Mouse (Mus musculus) frontal cortex, postnatal 25 days (tissue): ENCODE data around the gene Cdh6.

Experiments
- DNase-seq, 2 experiments: peaks; one replicate each; pipeline ENCODE4 v3.0.0; 2022; ENCODE audit warnings: low spot score in 2 of 2

Cdh6 gene

GRCm38 (mm10) chr15:13155820-13156219, 17.7 kb downstream of the Cdh6 start:
- no peak for DNase-seq

GRCm38 (mm10) chr15:13155418-13155817, 18.1 kb downstream of the Cdh6 start:
- DNase-seq: no peak

GRCm38 (mm10) chr15:13141983-13142382, 31.5 kb downstream of the Cdh6 start:
- no peak for DNase-seq

GRCm38 (mm10) chr15:13139662-13140061, 33.8 kb downstream of the Cdh6 start:
- no peak for DNase-seq

GRCm38 (mm10) chr15:13137166-13137565, 36.3 kb downstream of the Cdh6 start:
- DNase-seq: no peak

- no peak for DNase-seq
Observed at GRCm38 (mm10) chr15:13134086-13134485, 39.4 kb downstream of the Cdh6 start.

GRCm38 (mm10) chr15:13133370-13133769, 40.1 kb downstream of the Cdh6 start:
- no peak for DNase-seq

GRCm38 (mm10) chr15:13132493-13132892, 41.0 kb downstream of the Cdh6 start:
- no peak for DNase-seq

- no peak for DNase-seq
Observed at GRCm38 (mm10) chr15:13130246-13130645, 43.2 kb downstream of the Cdh6 start.

GRCm38 (mm10) chr15:13100341-13100740, 73.1 kb downstream of the Cdh6 start:
- no peak for DNase-seq

- DNase-seq: no peak
Observed at GRCm38 (mm10) chr15:13097861-13098260, 75.6 kb downstream of the Cdh6 start.

- no peak for DNase-seq
Observed at GRCm38 (mm10) chr15:13095406-13095805, 78.1 kb downstream of the Cdh6 start.

- DNase-seq: no peak
Observed at GRCm38 (mm10) chr15:13094881-13095256, 78.6 kb downstream of the Cdh6 start.

GRCm38 (mm10) chr15:13093954-13094880, 79.3 kb downstream of the Cdh6 start:
- DNase-seq: no peak

- no peak for DNase-seq
Observed at GRCm38 (mm10) chr15:13092064-13092463, 81.4 kb downstream of the Cdh6 start.

GRCm38 (mm10) chr15:13088504-13089058, 84.9 kb downstream of the Cdh6 start:
- DNase-seq: peak; percentile 44 to 49

GRCm38 (mm10) chr15:13084746-13085145, 88.7 kb downstream of the Cdh6 start:
- no peak for DNase-seq

- DNase-seq: no peak
Observed at GRCm38 (mm10) chr15:13076908-13077669, 96.4 kb downstream of the Cdh6 start.

GRCm38 (mm10) chr15:13074047-13074446, 99.4 kb downstream of the Cdh6 start:
- DNase-seq: no peak

- no peak for DNase-seq
Observed at GRCm38 (mm10) chr15:13068213-13068516, 105.3 kb downstream of the Cdh6 start.

GRCm38 (mm10) chr15:13067429-13068212, 105.9 kb downstream of the Cdh6 start:
- no peak for DNase-seq

GRCm38 (mm10) chr15:13066765-13067164, 106.7 kb downstream of the Cdh6 start:
- no peak for DNase-seq
